Mouse (Mus musculus) liver, postnatal 0 days (tissue): ENCODE measurements at regions not wholly inside any gene's neighbourhood (a gene's known extent, or its start where the extent isn't known, plus 50 kb on each side); places are given as distances from the start of the nearest gene placed in this dataset.

Source experiments
- CTCF ChIP-seq: sonication (generic); IDR thresholded peaks from 2 replicates; pipeline ENCODE4 v1.5.1; 2016; ENCODE audit warnings: antibody characterized with exemption, low read depth
- EP300 ChIP-seq: IDR thresholded peaks from 2 replicates; pipeline ENCODE4 v1.6.1; 2016; ENCODE audit warnings: antibody characterized with exemption, low read depth, mild to moderate bottlenecking

- TF ChIP-seq CTCF (no peak), EP300 (no peak)
These were observed 219.9 kb downstream of the Bcor start for GRCm38 (mm10) chrX:11940246-11940645.
